Mouse (Mus musculus) WW6 (cell line): ENCODE measurements around the gene Cyb5rl.

Source experiments
- DNase-seq: peaks from one replicate; pipeline ENCODE4 v3.0.0-alpha.2; 2013; ENCODE audit warnings: low read depth, low spot score

Gene Cyb5rl

GRCm38 (mm10) chr4:107061560-107061959, 5.2 kb upstream of the Cyb5rl start:
- DNase-seq = no peak

GRCm38 (mm10) chr4:107063214-107063613, 3.6 kb upstream of the Cyb5rl start:
- DNase-seq = no peak

GRCm38 (mm10) chr4:107064394-107065098, 2.2 kb upstream of the Cyb5rl start:
- DNase-seq = no peak

DNA sequence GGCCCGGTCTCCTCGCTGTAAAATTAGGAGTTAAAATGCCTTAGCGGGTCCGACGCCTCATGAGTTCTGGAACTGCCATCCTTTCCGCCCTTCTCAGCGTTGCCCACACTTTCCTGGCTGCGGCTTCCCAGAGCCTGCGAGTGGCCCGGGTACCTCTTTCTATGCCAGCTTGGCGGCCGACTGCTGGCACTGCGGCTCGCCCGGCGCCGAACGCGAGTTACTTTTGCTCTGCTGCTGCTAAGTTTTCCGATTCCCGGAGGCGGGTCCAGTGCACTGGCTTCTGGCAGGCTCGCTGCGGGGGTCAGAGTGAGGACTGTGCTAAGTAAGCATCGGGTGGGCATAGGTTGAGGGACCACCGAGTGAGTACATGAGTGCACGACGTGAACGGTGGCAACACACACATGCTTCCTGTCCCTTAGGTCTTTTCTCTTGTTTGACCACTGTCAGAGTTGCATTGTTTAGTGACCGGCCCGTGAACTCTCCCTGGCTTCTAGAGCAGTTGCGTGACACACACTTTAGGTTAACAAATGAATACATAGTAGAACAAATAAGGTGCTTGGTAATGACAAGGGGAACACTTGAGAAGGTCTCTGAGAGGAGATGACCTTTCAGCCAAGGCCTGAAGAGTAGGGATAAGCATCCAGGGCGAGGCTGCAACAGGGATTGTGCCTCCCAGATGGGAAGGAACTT, 508 bp downstream of the Cyb5rl start:
- DNase-seq = no peak

DNA sequence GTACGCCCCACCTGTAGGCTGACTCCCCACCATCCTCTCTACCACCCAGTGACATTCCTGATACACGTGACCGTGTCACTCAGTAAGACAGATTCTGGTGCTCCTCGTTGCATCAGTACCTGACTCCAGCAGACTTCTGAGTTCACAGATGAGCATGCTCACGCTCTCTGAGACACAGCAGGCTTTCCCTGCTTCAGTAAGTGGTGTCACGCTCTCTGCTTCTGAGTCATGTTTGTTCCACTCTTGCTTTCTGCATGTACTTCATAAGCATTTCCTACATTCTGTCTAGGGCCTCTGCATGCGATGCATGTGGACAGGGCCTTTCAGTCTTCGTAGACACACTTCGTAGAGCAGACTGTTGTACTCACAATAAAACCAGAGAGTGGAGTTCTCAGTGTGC, 5.6 kb downstream of the Cyb5rl start:
- no peak for DNase-seq

DNA sequence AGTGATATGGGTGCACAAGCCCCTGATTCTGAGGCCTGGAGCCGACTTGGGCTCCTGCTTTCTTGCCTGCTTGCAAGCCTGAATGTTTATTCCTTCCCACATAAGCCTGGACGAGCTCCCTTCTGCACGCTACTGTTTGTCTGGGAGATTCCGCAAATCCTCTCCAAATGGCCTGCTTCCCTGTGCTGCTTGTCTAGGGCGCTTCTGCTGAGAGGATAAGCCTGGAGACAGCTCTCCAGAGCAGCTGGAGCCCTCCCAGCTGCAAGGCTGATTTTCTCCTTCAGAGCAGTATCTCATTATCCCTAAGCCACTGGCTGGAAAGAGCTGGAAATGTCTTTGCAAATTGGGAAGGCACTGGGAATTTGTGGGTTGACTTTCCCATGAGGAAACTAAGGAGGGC, 8.7 kb downstream of the Cyb5rl start:
- DNase-seq = no peak

DNA sequence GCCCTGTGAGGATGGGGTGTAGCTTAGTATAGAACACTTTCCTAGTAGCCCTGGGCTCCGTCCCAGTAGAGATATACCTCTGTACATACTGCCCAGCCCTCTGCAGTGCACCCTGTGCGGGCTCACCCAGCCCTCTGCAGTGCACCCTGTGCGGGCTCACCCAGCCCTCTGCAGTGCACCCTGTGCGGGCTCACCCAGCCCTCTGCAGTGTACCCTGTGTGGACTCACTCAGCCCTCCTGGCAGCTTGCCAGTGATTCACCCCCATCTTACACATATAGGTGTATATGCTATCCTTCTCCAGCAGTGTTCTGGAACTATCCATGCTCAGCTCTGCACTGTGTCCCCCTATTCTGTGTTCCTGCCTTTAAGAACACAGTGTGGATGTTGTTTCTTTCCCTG, 12.1 kb downstream of the Cyb5rl start:
- DNase-seq = no peak

DNA sequence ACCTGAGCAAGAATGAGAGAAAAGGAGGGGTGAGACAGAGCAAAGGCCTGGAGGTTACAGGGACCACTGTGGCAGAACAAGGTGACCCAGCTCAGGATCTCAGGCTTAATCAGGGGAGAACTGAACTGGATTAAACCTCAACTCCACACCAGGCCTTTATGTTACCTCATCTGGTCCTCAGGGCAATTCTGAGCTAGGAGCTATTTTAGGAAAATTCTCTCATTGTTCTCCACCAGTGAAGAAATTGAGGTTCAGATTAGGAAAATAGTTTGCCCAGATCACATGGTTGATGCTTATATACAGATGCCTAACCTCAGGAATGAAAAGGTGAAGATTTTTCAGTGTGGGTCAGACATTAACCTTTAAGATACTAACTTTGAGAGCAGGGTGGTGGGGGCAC, 12.9 kb downstream of the Cyb5rl start:
- DNase-seq = no peak

DNA sequence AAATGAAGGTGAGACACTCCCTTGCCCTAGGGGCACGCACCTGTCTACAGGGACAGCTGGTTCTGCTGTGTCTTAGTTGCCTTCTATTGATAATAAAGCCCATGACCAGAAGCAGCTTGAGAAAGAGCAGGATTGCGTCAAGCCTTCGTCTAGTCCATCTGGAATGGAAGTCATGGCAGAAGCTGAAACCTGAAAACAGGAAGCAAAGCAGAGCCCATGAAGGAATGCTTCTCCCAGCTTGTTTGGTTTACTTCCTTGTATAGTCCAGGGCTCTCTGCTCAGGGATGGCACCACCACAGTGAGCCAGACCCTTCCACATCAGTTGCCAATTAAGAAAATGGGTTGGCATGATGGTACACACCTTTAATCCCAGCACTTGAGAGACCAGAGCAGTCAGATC, 15.4 kb downstream of the Cyb5rl start:
- no peak for DNase-seq

GRCm38 (mm10) chr4:107083126-107083525, 16.3 kb downstream of the Cyb5rl start:
- DNase-seq = no peak

- no peak for DNase-seq
Measured at GRCm38 (mm10) chr4:107084343-107084742, 17.6 kb downstream of the Cyb5rl start.

DNA sequence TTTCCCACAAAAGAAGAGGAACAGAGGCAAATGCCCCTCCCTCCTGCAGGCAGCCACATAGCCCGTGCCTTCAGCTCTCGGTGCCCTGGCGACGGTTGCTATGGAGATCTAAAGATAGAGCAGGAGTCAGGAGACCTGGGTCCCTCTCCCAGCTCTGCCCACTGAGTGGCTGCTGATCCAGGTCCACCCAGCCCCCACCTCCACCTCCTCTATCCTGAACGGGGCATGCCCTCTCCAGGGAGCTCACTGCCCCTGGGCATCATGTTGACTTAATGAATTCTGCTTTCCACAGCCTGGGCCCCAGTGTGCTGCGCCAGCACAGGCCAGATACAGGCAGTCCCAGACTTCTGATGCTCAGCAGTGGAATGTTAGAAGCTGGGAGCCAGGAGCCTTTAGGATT, 18.1 kb downstream of the Cyb5rl start:
- no peak for DNase-seq

DNA sequence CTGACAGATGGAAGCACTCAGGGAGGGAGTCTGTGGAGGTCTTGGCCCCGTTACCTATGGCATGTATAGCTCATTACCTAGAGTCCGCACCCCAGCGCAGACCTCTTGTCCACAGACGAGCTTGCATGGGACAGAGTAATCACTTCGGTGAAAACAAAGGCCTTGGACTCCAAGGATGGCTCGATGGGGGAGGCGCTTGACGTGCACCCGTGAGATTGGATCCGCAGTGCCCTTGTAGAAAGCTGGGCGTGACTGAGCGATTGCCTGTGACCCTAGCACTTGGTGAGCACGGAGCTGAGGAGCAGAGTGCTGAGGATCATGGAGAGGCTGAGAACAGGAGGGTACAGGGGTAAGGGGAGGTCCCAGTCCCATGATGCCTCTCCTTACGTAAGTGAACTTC, 24.9 kb downstream of the Cyb5rl start:
- no peak for DNase-seq

- no peak for DNase-seq
Measured at GRCm38 (mm10) chr4:107094484-107095187, 27.8 kb downstream of the Cyb5rl start.

DNA sequence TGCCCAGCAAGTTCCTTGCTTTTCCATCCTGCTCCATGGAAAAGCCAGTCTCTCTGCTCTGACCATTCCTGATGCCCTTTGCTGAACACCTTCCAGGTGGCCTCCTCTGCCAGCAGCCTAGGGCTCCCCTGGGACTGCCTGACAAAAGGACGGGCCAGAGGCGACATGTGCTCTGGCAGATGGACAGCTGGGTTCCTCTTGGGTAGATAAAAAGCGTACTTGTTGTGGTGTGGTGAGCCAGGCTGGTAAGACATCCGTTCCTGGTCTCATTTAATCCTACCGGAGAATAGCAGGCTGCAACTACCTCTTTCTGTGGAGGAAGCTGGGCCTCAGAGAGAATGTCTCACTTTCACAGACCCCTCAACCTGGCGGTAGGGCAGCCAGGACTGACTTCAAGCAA, 29.3 kb downstream of the Cyb5rl start:
- DNase-seq = no peak

GRCm38 (mm10) chr4:107096841-107097373, 30.1 kb downstream of the Cyb5rl start, which contains the start of gene Cdcp2:
Gene Cdcp2 (plus strand): TSS chr4:107096891.
- no peak for DNase-seq

GRCm38 (mm10) chr4:107097871-107098270, 31.1 kb downstream of the Cyb5rl start:
- DNase-seq = no peak

GRCm38 (mm10) chr4:107098375-107098774, 31.6 kb downstream of the Cyb5rl start:
- no peak for DNase-seq

GRCm38 (mm10) chr4:107098791-107099525, 32.2 kb downstream of the Cyb5rl start:
- no peak for DNase-seq

- DNase-seq = no peak
Measured at GRCm38 (mm10) chr4:107102220-107102619, 35.4 kb downstream of the Cyb5rl start.

- DNase-seq = no peak
Measured at GRCm38 (mm10) chr4:107106777-107107176, 40.0 kb downstream of the Cyb5rl start.

DNA sequence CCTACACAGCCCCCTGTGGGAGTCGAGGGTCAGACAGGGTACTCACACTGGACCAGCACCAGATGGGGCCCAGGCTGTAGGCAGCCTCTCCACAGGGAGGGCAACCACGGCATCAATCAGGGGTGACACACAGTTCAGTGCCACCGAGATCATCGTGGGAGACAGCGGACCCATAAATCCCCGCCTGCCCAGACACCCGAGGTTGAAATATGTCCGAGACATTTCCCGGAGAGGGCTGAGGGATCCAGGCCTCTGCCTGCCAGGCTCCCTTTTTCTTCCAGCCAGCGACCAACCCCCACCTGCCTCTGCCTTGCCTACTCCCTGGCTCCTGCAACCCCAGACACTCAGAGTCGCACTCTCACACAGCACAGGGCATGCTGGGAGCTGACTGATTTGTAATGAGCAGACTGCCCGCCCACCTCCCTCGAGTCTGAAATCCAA, 41.5 kb downstream of the Cyb5rl start:
- DNase-seq = no peak
